Mouse (Mus musculus): ENCODE data around the gene Lipk.

DNA sequence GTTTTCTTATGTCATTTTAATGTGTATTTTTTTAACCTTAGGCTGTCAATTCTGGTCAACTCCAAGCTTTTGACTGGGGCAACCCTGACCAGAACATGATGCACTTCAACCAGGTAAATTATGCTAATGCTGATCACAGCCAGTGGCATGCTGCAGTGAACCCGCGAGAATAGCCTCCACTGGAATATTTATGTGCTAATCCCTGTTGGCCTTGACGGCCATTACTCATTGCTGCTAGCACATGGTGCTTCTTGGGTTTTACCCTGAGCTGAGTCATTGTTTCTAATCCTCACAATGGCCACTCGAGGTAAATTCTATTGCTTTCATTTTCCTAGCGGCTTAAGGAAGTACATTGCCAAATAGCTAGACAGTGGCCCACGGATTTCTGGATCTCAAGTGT, 34.9 kb downstream of the Lipk start:
- TF ChIP-seq CTCF (conservative IDR thresholded peaks at IDR 0.05; ENCODE audit: insufficient read depth, insufficient read length, low read depth, low read length) (no peak), POLR2A (IDR thresholded peaks at IDR 0.05; ENCODE audit: low read depth, low read length) (no peak)

Measured in kidney, adult 2 months (tissue).